Mouse (Mus musculus): ENCODE measurements around the gene Calhm3. TPM values are rescaled to one million over a fixed set of nuclear protein-coding genes. Genes with fewer than 3 reads are reported as not detected.
A peak's percentile ranks its signal among the peaks of the same experiment; 100 is the strongest.

Calhm3 gene
- polyA plus RNA-seq, 1 experiment from 2014 or later: not detected

- Histone ChIP-seq H3K27ac (ENCODE audit: low read depth, low read length) (peak within 1 kb of the TSS; percentile 67), H3K9me3 (replicated peaks; ENCODE audit: control insufficient read depth, low read length) (no peaks in the 10 kb centered on the region), H3K4me3 (ENCODE audit: low read depth, low read length) (peak within 1 kb of the TSS; percentile 46), H3K36me3 (ENCODE audit: control insufficient read depth, insufficient read depth, low read length) (peaks cover 4% of the 10 kb centered on the region; the same call in 1 of the 2 replicates), H3K4me2 (peak within 1 kb of the TSS; percentile 69), H3K27me3 (ENCODE audit: control insufficient read depth, insufficient read depth, low read length) (peaks cover 5% of the 10 kb centered on the region), H3K4me1 (ENCODE audit: control insufficient read depth, insufficient read depth, low read length) (peaks cover 15% of the 10 kb centered on the region), H3K9ac (ENCODE audit: low read depth, low read length) (peak within 1 kb of the TSS; percentile 72)
- ATAC-seq (replicated peaks; ENCODE audit: insufficient number of reproducible peaks, low FRiP score, low TSS enrichment): peak; percentile 62; the same call in 1 of the 2 replicates
- 1% methylated on average over 28 of the region's 28 CpGs for WGBS (ENCODE audit: insufficient replicate concordance)
Observed at GRCm38 (mm10) chr19:47137771-47138421, 19.7 kb downstream of the Calhm3 start, which contains the start of gene Calhm2. TSS of gene Calhm2 (minus strand) at chr19:47138294.

- H3K4me3 ChIP-seq (ENCODE audit: low read depth, low read length): peak overlapping the region; percentile 46
- H3K27ac ChIP-seq (ENCODE audit: low read depth, low read length): 0 out of 2 replicates have a peak overlapping the region, but pooled peaks have one; percentile 30
- H3K36me3 ChIP-seq (ENCODE audit: control insufficient read depth, insufficient read depth, low read length): peaks cover 4% of the 10 kb centered on the region; the same call in 1 of the 2 replicates
- 17% methylated on average over 6 of the region's 6 CpGs for WGBS (ENCODE audit: insufficient replicate concordance)
- peaks cover 15% of the 10 kb centered on the region for H3K4me1 ChIP-seq (ENCODE audit: control insufficient read depth, insufficient read depth, low read length)
- peak overlapping the region; percentile 72 for H3K9ac ChIP-seq (ENCODE audit: low read depth, low read length)
- peak overlapping the region; percentile 69 for H3K4me2 ChIP-seq
- peak; percentile 48; the same call in 1 of the 2 replicates for ATAC-seq (replicated peaks; ENCODE audit: insufficient number of reproducible peaks, low FRiP score, low TSS enrichment)
- H3K9me3 ChIP-seq (replicated peaks; ENCODE audit: control insufficient read depth, low read length): no peaks in the 10 kb centered on the region
- peaks cover 5% of the 10 kb centered on the region for H3K27me3 ChIP-seq (ENCODE audit: control insufficient read depth, insufficient read depth, low read length)
Observed at GRCm38 (mm10) chr19:47137051-47137581, 20.4 kb downstream of the Calhm3 start.

DNA sequence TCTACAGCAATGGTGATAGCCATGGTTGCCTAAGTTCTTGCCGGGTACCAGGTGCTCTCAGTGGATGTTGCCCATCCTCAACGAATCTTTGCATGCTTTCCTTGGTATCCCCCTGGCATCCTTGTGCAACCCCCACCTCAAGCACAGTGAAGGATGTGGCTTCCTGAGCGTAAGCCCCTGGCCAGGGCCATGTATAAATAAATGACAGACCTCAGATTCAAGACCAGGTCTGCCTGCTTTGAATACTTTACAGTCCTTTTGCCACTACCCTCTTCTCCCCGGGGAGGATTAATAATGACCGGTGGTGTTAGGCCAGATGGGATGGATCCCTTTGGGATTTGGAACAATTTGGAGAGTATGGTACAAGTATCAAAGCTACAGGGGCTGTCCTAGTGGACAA, 21.4 kb downstream of the Calhm3 start:
- Histone ChIP-seq H3K4me2 (no peak overlapping the region), H3K36me3 (ENCODE audit: control insufficient read depth, insufficient read depth, low read length) (peaks cover 9% of the 10 kb centered on the region), H3K9me3 (replicated peaks; ENCODE audit: control insufficient read depth, low read length) (no peaks in the 10 kb centered on the region), H3K4me1 (ENCODE audit: control insufficient read depth, insufficient read depth, low read length) (peaks cover 15% of the 10 kb centered on the region), H3K27me3 (ENCODE audit: control insufficient read depth, insufficient read depth, low read length) (peaks cover 4% of the 10 kb centered on the region), H3K4me3 (ENCODE audit: low read depth, low read length) (no peak overlapping the region), H3K27ac (ENCODE audit: low read depth, low read length) (no peak overlapping the region), H3K9ac (ENCODE audit: low read depth, low read length) (no peak overlapping the region)
- WGBS (ENCODE audit: insufficient replicate concordance): 90% methylated on average over 5 of the region's 5 CpGs
- ATAC-seq (replicated peaks; ENCODE audit: insufficient number of reproducible peaks, low FRiP score, low TSS enrichment): no peak

GRCm38 (mm10) chr19:47135568-47135967, 22.0 kb downstream of the Calhm3 start:
- no peak overlapping the region for H3K4me3 ChIP-seq (ENCODE audit: low read depth, low read length)
- H3K9ac ChIP-seq (ENCODE audit: low read depth, low read length): no peak overlapping the region
- H3K27me3 ChIP-seq (ENCODE audit: control insufficient read depth, insufficient read depth, low read length): peaks cover 2% of the 10 kb centered on the region
- H3K36me3 ChIP-seq (ENCODE audit: control insufficient read depth, insufficient read depth, low read length): peaks cover 13% of the 10 kb centered on the region
- 82% methylated on average over 17 of the region's 17 CpGs for WGBS (ENCODE audit: insufficient replicate concordance)
- no peak overlapping the region for H3K27ac ChIP-seq (ENCODE audit: low read depth, low read length)
- no peak overlapping the region for H3K4me2 ChIP-seq
- no peaks in the 10 kb centered on the region for H3K9me3 ChIP-seq (replicated peaks; ENCODE audit: control insufficient read depth, low read length)
- H3K4me1 ChIP-seq (ENCODE audit: control insufficient read depth, insufficient read depth, low read length): peaks cover 15% of the 10 kb centered on the region
- no peak for ATAC-seq (replicated peaks; ENCODE audit: insufficient number of reproducible peaks, low FRiP score, low TSS enrichment)

DNA sequence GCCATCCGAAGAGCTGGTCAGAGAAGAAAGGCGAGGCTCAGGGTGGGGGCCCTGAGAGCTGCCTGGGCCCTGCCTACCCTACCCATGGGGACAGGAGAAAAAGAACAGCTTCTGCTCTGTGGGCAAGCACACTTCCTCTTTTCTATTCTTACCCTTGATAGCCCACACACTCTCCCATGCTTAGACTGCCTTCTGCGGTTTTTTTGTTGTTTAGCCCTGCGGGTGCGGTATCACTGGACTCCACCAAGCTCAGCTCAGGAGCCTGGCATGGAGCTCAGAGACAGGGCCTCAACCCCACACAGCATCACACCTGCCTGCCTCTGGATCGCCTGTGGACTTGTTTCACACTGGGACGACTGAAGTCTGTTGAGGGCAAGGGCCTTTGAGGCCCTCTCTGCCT, 24.4 kb downstream of the Calhm3 start:
- no peaks in the 10 kb centered on the region for H3K9me3 ChIP-seq (replicated peaks; ENCODE audit: control insufficient read depth, low read length)
- H3K27me3 ChIP-seq (ENCODE audit: control insufficient read depth, insufficient read depth, low read length): no peaks in the 10 kb centered on the region
- no peak overlapping the region for H3K9ac ChIP-seq (ENCODE audit: low read depth, low read length)
- ATAC-seq (replicated peaks; ENCODE audit: insufficient number of reproducible peaks, low FRiP score, low TSS enrichment): no peak
- H3K27ac ChIP-seq (ENCODE audit: low read depth, low read length): no peak overlapping the region
- peaks cover 31% of the 10 kb centered on the region for H3K36me3 ChIP-seq (ENCODE audit: control insufficient read depth, insufficient read depth, low read length)
- peaks cover 8% of the 10 kb centered on the region for H3K4me1 ChIP-seq (ENCODE audit: control insufficient read depth, insufficient read depth, low read length)
- 89% methylated on average over 7 of the region's 7 CpGs for WGBS (ENCODE audit: insufficient replicate concordance)
- H3K4me3 ChIP-seq (ENCODE audit: low read depth, low read length): no peak overlapping the region
- H3K4me2 ChIP-seq: no peak overlapping the region

GRCm38 (mm10) chr19:47130551-47131125, 26.9 kb downstream of the Calhm3 start:
- no peaks in the 10 kb centered on the region for H3K27me3 ChIP-seq (ENCODE audit: control insufficient read depth, insufficient read depth, low read length)
- peaks cover 44% of the 10 kb centered on the region for H3K36me3 ChIP-seq (ENCODE audit: control insufficient read depth, insufficient read depth, low read length)
- H3K4me1 ChIP-seq (ENCODE audit: control insufficient read depth, insufficient read depth, low read length): no peaks in the 10 kb centered on the region
- H3K4me3 ChIP-seq (ENCODE audit: low read depth, low read length): no peak overlapping the region
- H3K9me3 ChIP-seq (replicated peaks; ENCODE audit: control insufficient read depth, low read length): no peaks in the 10 kb centered on the region
- H3K27ac ChIP-seq (ENCODE audit: low read depth, low read length): no peak overlapping the region
- 93% methylated on average over 15 of the region's 15 CpGs for WGBS (ENCODE audit: insufficient replicate concordance)
- no peak for ATAC-seq (replicated peaks; ENCODE audit: insufficient number of reproducible peaks, low FRiP score, low TSS enrichment)
- no peak overlapping the region for H3K4me2 ChIP-seq
- no peak overlapping the region for H3K9ac ChIP-seq (ENCODE audit: low read depth, low read length)

- Histone ChIP-seq H3K27me3 (ENCODE audit: control insufficient read depth, insufficient read depth, low read length) (no peaks in the 10 kb centered on the region), H3K36me3 (ENCODE audit: control insufficient read depth, insufficient read depth, low read length) (peaks cover 41% of the 10 kb centered on the region)
- no peak for ATAC-seq (replicated peaks; ENCODE audit: insufficient number of reproducible peaks, low FRiP score, low TSS enrichment)
Observed at GRCm38 (mm10) chr19:47128835-47129234, 28.7 kb downstream of the Calhm3 start.

GRCm38 (mm10) chr19:47128164-47128563, 29.4 kb downstream of the Calhm3 start:
- Histone ChIP-seq H3K4me3 (ENCODE audit: low read depth, low read length) (no peak overlapping the region), H3K27me3 (ENCODE audit: control insufficient read depth, insufficient read depth, low read length) (no peaks in the 10 kb centered on the region), H3K4me1 (ENCODE audit: control insufficient read depth, insufficient read depth, low read length) (no peaks in the 10 kb centered on the region), H3K27ac (ENCODE audit: low read depth, low read length) (no peak overlapping the region), H3K36me3 (ENCODE audit: control insufficient read depth, insufficient read depth, low read length) (peaks cover 41% of the 10 kb centered on the region), H3K4me2 (no peak overlapping the region), H3K9ac (ENCODE audit: low read depth, low read length) (no peak overlapping the region), H3K9me3 (replicated peaks; ENCODE audit: control insufficient read depth, low read length) (no peaks in the 10 kb centered on the region)
- 96% methylated on average over 10 of the region's 10 CpGs for WGBS (ENCODE audit: insufficient replicate concordance)
- no peak for ATAC-seq (replicated peaks; ENCODE audit: insufficient number of reproducible peaks, low FRiP score, low TSS enrichment)

More at GRCm38 (mm10) chr19:47128835-47129234, 28.7 kb downstream of the Calhm3 start:
- H3K4me3 ChIP-seq (ENCODE audit: low read depth, low read length): no peak overlapping the region
- H3K9me3 ChIP-seq (replicated peaks; ENCODE audit: control insufficient read depth, low read length): no peaks in the 10 kb centered on the region
- H3K4me2 ChIP-seq: no peak overlapping the region
- WGBS (ENCODE audit: insufficient replicate concordance): 87% methylated on average over 11 of the region's 11 CpGs
- H3K4me1 ChIP-seq (ENCODE audit: control insufficient read depth, insufficient read depth, low read length): no peaks in the 10 kb centered on the region
- H3K9ac ChIP-seq (ENCODE audit: low read depth, low read length): no peak overlapping the region
- H3K27ac ChIP-seq (ENCODE audit: low read depth, low read length): no peak overlapping the region
